Mouse (Mus musculus) urinary bladder, postnatal 4 days (tissue): ENCODE measurements around the gene Cbfa2t3.

ENCODE experiments used
- DNase-seq, 2 experiments: peaks; one replicate each; pipeline ENCODE4 v3.0.0; 2021 to 2022; ENCODE audit warnings: low spot score in 2 of 2

Gene Cbfa2t3

DNA sequence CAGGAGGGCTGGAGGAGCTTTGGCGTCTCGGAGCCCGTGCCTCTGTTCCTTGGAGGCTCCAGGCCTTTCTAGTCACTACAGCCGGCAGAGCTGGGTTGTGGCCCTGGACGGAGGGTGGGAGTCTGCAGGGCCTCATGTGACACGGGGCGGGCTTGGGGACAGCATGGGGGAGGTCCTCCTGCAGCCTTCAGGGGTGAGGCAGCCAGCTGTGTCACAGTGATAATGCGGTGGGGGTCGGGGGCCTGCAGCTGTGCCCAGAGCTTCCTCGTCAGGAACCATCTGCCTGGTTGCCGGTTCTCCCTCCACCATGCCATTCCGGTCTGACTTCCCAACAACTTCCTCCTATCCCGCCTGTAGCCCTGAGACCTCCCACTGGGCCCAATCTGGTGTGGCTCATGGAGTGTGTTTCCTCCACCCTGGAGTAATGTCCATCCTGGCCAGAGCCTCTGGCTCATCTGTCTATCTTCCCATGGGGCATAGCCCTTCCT, at the start of gene Cbfa2t3:
Gene Cbfa2t3, minus strand, starts transcription at position 105 of the 488 bp plus-strand sequence.
- DNase-seq = peak in 1 of 2 experiments; percentile 27

DNA sequence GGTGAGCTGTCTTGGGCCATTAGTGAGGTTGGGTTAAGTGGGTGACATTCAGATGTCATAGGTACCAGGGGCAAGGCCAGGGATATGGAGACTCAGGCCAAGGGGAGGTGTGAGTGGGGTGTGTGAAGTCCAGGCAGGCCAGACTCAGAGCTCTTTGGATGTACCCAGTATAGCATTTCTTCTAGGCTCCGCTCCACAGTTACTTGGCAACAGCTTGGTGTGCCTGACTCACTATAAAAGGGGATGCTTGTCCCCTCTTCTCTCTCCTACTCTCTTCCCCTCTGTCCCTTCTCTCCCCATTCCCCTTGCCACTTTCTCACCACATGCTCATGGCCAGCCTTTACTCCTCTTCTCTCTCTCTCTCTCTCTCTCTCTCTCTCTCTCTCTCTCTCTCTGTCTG, 48.9 kb upstream of the Cbfa2t3 start:
- DNase-seq = no peak

GRCm38 (mm10) chr8:122746439-122746838, 47.5 kb upstream of the Cbfa2t3 start:
- DNase-seq = no peak

GRCm38 (mm10) chr8:122745750-122746275, 46.9 kb upstream of the Cbfa2t3 start:
- DNase-seq = no peak

DNA sequence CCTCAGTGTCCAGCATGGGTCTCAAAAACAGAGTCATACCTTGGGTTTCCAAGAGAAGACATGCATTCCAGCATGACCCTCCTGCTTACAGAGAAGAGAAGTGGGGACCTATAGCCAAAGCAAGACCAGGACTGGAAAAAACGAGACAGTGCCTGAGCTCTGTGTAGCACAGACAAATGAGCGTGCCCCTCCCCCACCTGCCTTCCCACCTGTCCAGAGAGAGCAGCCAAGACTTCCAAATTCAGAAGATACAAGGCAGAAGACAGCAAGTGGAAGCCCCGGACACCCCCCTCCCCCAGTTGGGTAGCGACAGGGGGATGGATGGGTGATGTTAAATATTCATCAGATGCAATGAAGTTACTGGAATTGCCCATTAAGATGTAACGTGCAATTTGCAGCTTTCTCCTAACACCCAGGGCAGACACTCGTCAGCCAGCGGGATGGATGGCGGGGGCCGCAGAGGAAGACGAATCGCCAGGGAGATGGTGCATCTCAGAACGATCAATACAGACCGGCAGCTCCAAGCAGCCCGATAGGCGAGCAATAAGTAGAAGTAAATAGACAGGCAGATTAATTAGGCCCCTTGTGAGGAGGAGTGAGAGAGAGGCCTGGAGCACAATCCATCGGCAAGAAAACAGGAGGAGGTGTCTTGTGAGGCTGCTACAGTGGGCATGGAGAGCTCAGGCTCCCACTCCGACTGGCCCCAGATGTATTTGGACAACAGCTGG, 46.3 kb upstream of the Cbfa2t3 start:
- no peak for DNase-seq

DNA sequence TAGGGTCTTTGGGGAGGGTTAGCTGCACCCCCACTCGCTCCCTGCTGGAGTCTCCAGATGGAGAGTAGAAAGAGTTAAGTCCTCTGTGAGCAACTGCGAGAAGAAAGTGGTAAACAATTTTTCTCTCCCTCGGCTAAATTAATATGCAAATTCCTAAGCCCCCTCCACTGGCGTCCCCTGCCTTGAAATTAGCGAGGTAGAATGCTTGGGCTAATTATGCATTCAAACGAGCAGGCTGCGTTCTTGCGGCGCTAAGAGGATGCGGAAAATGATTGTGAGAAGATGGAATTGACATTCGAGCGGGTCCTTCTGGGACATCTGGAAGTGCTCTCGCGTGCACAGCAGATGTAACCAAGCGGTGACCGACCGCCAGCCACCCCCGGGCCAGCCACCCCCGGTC, 43.6 kb upstream of the Cbfa2t3 start:
- no peak for DNase-seq

- no peak for DNase-seq
Observed at GRCm38 (mm10) chr8:122739102-122739725, 40.3 kb upstream of the Cbfa2t3 start.

DNA sequence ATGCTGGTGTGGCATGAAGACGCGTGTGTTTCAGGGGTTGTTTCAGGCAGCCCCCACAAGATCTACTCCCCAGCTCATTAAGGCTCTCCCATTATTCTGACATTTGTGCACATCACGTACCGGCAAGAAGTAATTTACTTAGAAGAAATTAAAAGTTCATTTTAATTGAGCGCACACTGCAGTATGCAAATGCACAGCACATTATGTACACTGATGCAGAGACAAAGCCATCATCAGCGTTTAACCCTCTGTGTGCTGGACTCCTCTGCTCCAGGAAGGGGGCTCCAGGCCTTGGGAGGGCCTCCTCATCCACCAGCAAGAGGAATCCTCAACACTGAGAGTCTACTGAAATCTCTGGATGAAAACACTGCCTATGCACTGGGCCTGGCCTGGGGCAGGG, 39.0 kb upstream of the Cbfa2t3 start:
- no peak for DNase-seq

- no peak for DNase-seq
Observed at GRCm38 (mm10) chr8:122737071-122737470, 38.2 kb upstream of the Cbfa2t3 start.

DNA sequence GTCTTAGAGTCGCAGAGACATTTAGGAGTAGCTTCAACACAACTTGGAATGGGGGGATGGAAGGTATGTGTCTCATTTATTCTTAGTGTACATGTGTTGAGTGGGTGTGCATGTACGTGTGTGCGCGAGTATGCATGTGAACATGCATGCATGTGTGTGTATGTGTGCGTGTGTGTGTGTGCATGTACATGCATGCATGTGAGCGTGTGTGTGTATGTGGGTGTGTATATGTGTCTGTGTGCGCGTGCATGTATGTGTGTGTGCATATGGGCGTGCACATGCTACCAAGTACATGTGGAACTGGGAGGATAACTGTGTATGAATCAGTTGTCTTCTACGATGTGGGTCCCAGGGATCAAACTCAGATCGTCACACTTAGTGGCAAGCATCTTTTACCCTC, 37.7 kb upstream of the Cbfa2t3 start:
- no peak for DNase-seq

DNA sequence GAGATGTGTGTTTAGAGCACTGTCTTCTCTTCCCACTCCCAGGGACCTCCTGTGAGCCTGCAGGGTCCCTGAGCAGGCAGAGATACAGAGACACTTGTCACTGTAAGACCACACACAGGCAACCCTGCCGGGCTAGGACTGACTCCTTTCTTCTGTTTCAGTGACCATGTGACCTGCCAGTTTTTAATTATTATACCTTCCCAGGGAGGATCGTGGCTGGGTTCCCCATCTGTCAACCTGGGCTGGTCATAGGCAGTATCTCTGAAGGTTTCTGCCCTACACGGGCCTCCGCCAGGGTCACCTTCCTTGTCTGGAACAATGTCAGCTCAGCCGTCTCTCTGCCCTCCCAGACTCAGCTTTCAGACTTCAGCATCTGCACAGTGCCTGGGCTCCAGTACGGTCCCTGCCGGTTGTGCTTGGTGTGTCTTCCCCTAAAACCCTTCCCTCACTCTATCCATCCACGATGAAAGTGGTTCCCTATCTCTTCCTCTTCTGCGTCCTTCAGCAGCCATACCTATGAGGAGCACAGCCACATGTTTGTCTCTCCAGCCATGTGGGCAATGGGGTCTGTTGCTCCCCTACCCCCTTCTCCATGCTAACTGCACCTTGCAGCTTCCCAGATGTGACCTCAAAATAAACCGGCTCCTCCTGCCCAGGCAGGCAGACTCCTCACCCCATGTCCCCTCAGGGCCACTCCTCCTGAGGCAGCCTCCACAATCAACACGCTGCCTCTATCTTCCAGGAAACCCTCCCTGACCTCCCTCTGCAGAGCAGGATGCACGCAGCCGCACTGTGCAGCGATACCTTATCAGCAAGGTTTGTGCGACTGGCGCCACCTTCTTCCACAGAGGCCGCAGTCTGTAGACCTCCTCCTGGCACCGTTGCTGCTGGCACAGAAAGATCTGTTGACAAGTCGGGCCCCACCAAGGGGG, 36.9 kb upstream of the Cbfa2t3 start:
- DNase-seq = no peak

DNA sequence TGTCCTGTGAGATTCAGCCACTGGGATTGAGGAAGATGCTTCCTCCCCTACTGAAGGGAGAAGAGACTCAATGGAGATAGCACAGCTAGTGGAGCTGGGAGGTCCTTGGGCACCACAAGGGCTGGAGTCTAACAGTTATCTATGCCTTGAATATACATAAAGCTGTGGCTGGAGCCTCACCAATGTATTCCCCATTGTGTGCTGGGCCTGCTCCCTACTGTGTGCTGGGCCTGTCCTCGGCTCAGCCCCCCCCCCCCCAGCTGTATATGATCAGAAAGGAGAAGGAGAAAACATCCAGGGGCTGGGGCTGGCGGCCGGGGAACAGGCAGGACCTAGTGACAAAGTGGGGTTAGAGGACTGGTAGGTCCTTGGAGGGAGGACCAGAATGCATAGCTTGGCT, 36.2 kb upstream of the Cbfa2t3 start:
- no peak for DNase-seq

DNA sequence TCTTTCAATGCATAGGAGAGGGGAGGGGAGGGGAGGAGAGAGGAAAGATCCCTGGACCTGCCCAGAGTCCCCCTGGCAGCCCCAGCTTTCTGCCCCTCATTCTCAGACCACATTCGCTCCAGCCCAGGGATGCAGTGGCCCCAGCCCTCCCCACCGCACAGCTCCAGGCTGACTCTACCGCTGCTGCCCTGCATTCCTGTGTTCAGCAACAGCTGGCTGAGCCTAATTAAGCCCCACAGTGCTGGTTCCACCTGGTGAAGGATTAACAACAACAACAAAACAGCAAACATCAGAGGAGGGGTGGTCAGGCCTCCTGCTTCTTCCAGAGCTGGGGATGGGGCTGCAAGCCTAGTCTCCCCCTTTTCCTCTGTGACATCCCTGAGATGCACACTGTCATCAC, 29.7 kb upstream of the Cbfa2t3 start:
- no peak for DNase-seq

- no peak for DNase-seq
Observed at GRCm38 (mm10) chr8:122727412-122727811, 28.5 kb upstream of the Cbfa2t3 start.

DNA sequence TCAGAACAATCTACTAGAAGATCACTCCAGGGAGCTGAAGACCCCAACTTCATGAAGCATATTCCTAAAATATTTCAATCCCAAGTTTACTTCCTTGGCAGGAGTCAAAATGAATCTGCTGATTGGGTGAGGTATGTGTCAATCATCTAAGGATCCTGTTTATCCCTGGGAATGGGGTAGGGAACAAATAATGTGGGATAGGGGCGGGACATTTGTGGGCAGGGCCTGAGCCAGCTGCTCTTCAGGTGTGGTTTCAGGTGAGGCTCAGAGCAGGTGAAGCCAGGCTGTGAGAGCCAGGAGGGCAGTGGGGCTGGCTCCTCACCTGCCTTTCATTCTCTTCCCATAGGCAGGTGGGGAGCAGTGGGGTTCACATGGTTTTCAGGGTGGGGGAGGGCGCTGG, 27.9 kb upstream of the Cbfa2t3 start:
- DNase-seq = no peak

- no peak for DNase-seq
Observed at GRCm38 (mm10) chr8:122725187-122725586, 26.3 kb upstream of the Cbfa2t3 start.

- DNase-seq = no peak
Observed at GRCm38 (mm10) chr8:122720811-122721640, 22.1 kb upstream of the Cbfa2t3 start.

- no peak for DNase-seq
Observed at GRCm38 (mm10) chr8:122720070-122720729, 21.3 kb upstream of the Cbfa2t3 start.

DNA sequence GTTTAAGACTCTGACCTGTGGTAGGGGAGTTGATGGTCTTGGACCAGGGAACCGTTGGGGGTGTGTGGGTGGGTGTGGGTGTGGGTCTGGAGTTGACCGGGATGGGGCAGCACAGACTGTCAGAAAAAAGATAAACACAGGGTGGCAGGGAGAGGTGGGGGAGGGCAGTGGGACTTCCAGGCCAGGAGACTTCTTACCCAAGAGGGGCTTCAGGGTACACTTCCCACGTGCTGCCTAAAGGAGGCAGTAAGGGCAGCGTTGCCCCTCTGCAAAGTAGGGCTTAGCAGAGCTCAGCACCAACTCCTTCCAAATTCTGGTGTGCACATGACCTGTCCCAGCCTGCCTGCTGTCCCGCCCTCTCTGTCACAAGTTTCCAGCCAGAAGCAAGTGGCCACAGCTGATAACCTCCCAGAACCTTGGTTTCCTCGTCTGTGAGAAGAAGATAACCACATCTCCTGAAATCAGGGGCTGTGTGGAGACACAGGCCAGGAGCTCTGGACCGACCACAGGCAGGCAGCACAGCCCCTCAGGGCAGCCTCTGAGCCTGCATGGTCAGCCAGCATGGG, 20.7 kb upstream of the Cbfa2t3 start:
- no peak for DNase-seq
